Mouse (Mus musculus): ENCODE measurements around the gene Stat6. TPM values are rescaled to one million over a fixed set of nuclear protein-coding genes. Genes with fewer than 3 reads are reported as not detected.

Stat6 gene
- not detected in 2 replicates for polyA plus RNA-seq (2012; ENCODE audit: insufficient read depth, insufficient read length, low replicate concordance, missing spikeins)

- Histone ChIP-seq H3K4me1 (ENCODE audit: control insufficient read depth, insufficient read depth, low read length) (peaks cover 20% of the 10 kb centered on the region), H3K27ac (ENCODE audit: insufficient read depth, low read depth, low read length) (peak within 1 kb of the TSS; percentile 9), H3K4me3 (ENCODE audit: insufficient read depth, low read depth, low read length) (peak within 1 kb of the TSS; percentile 42)
- no peak for TF ChIP-seq CTCF (IDR thresholded peaks at IDR 0.05; ENCODE audit: insufficient read depth, low read depth, low read length)
- no peak for TF ChIP-seq POLR2A (IDR thresholded peaks at IDR 0.05; ENCODE audit: insufficient read depth, low read depth, low read length)
- 25% methylated on average over 37 of the region's 37 CpGs for WGBS
Measured at GRCm38 (mm10) chr10:127642772-127643552, at the start of gene Stat6. TSS of gene Stat6 (plus strand) at chr10:127642986.

- no peak for TF ChIP-seq CTCF (IDR thresholded peaks at IDR 0.05; ENCODE audit: insufficient read depth, low read depth, low read length)
- TF ChIP-seq POLR2A (IDR thresholded peaks at IDR 0.05; ENCODE audit: insufficient read depth, low read depth, low read length): no peak
- H3K4me1 ChIP-seq (ENCODE audit: control insufficient read depth, insufficient read depth, low read length): peaks cover 42% of the 10 kb centered on the region
- no peak overlapping the region for H3K27ac ChIP-seq (ENCODE audit: insufficient read depth, low read depth, low read length)
- 67% methylated on average over 8 of the region's 8 CpGs for WGBS
- H3K4me3 ChIP-seq (ENCODE audit: insufficient read depth, low read depth, low read length): no peak overlapping the region
Measured at GRCm38 (mm10) chr10:127594405-127594804, 48.4 kb upstream of the Stat6 start.

DNA sequence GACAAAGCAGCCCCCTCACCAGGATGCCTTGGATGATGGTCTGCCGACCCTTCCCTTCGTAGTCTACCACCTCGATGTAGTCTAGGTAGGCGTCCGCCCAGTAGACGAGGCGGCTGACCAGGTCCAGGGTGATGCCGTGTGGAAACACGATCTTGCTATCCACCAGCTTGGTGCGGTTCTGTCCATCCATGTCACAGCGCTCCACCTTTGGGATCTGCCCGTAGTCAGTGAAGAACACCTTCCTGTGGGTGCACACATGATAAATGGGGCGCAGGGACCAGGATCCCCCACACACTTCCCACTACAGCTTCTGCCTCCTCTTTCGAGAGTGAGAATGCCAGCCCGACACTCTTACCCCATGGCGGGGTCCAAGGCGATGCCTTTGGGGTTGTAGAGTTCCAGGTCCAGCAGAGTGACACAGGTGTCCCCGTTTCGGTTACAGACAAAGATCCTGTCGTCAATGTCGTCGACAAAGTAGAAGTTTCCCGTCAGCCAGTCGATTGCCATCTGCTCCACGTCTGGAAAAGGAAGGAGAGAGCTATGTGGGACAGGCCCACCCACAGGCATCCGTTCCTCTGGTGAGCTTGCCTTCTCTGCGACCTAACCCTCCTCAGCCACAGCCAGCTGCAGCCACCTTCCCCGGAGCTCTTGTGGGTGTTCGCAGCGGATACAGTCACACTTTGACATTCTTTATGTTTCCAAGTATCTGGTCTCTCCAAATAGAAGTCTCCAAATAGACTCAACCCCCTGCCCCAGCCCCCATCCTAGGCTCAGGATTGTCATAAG lies 47.7 kb upstream of the Stat6 start:
- Histone ChIP-seq H3K27ac (ENCODE audit: insufficient read depth, low read depth, low read length) (peak overlapping the region; percentile 44; the same call in 1 of the 2 replicates), H3K4me3 (ENCODE audit: insufficient read depth, low read depth, low read length) (no peak overlapping the region), H3K4me1 (ENCODE audit: control insufficient read depth, insufficient read depth, low read length) (peaks cover 48% of the 10 kb centered on the region)
- TF ChIP-seq POLR2A (IDR thresholded peaks at IDR 0.05; ENCODE audit: insufficient read depth, low read depth, low read length) (no peak), CTCF (IDR thresholded peaks at IDR 0.05; ENCODE audit: insufficient read depth, low read depth, low read length) (no peak)
- 76% methylated on average over 30 of the region's 30 CpGs for WGBS

DNA sequence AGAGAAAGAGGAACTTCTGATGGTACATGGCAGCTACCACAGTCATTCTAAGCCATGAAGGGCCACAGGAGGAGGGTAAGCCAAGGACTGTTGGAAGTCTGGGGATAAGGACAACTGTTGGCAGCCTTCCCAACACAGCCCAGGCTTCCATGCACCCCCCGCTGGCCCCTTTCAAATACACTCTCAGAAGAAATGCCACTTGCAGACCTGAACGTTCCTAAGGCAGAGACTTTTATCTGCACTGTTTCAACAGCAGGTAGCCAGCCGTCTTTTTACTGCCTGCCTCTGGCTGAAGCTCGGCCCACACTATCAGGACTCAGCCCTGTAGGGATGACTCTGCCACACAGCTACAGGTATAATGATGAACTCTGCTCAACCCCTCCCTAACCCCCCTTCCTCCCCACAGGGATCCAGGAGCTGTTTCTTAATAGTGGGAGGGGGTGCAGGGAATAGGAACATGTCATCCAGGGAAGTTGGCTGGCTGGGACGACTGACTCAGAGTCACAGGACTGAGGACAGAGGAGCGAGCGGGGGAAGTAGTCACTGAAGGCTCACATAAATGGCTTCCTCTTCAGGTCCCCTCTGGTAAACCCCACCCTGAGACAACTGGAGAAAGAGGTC lies 46.4 kb upstream of the Stat6 start:
- Histone ChIP-seq H3K27ac (ENCODE audit: insufficient read depth, low read depth, low read length) (peak overlapping the region; percentile 62), H3K4me1 (ENCODE audit: control insufficient read depth, insufficient read depth, low read length) (peaks cover 55% of the 10 kb centered on the region), H3K4me3 (ENCODE audit: insufficient read depth, low read depth, low read length) (no peak overlapping the region)
- TF ChIP-seq POLR2A (IDR thresholded peaks at IDR 0.05; ENCODE audit: insufficient read depth, low read depth, low read length): no peak
- TF ChIP-seq CTCF (IDR thresholded peaks at IDR 0.05; ENCODE audit: insufficient read depth, low read depth, low read length): no peak
- WGBS: 40% methylated on average over 7 of the region's 7 CpGs

GRCm38 (mm10) chr10:127597311-127597901 lies 45.4 kb upstream of the Stat6 start:
- TF ChIP-seq CTCF (IDR thresholded peaks at IDR 0.05; ENCODE audit: insufficient read depth, low read depth, low read length) (no peak), POLR2A (IDR thresholded peaks at IDR 0.05; ENCODE audit: insufficient read depth, low read depth, low read length) (no peak)
- Histone ChIP-seq H3K4me3 (ENCODE audit: insufficient read depth, low read depth, low read length) (no peak overlapping the region), H3K4me1 (ENCODE audit: control insufficient read depth, insufficient read depth, low read length) (peaks cover 50% of the 10 kb centered on the region), H3K27ac (ENCODE audit: insufficient read depth, low read depth, low read length) (peak overlapping the region; percentile 62)
- WGBS: 30% methylated on average over 5 of the region's 5 CpGs

DNA sequence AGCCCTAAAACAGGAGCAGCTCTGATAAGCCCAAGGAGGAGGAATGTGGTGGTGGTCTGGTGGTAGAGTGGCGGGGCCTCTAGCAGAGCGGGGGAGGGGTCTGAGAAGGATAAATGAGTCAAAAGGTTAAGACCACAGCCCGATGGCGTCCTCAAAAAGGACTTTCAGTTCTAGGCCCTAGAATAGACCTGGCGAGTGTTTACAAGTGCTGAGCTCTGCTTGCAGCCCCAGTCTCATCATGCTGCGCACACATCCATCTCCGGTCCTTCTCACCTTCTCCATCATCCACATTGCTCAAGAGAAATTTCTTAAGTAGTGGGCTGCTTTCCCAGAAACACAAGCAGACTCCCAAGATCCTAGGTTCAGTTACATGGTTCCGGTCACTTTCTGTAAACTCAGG lies 44.2 kb upstream of the Stat6 start:
- Histone ChIP-seq H3K4me1 (ENCODE audit: control insufficient read depth, insufficient read depth, low read length) (peaks cover 53% of the 10 kb centered on the region), H3K27ac (ENCODE audit: insufficient read depth, low read depth, low read length) (no peak overlapping the region), H3K4me3 (ENCODE audit: insufficient read depth, low read depth, low read length) (no peak overlapping the region)
- WGBS: 79% methylated on average over 8 of the region's 8 CpGs
- no peak for TF ChIP-seq CTCF (IDR thresholded peaks at IDR 0.05; ENCODE audit: insufficient read depth, low read depth, low read length)
- TF ChIP-seq POLR2A (IDR thresholded peaks at IDR 0.05; ENCODE audit: insufficient read depth, low read depth, low read length): no peak

GRCm38 (mm10) chr10:127599252-127599651 lies 43.5 kb upstream of the Stat6 start:
- peak overlapping the region; percentile 59 for H3K27ac ChIP-seq (ENCODE audit: insufficient read depth, low read depth, low read length)

DNA sequence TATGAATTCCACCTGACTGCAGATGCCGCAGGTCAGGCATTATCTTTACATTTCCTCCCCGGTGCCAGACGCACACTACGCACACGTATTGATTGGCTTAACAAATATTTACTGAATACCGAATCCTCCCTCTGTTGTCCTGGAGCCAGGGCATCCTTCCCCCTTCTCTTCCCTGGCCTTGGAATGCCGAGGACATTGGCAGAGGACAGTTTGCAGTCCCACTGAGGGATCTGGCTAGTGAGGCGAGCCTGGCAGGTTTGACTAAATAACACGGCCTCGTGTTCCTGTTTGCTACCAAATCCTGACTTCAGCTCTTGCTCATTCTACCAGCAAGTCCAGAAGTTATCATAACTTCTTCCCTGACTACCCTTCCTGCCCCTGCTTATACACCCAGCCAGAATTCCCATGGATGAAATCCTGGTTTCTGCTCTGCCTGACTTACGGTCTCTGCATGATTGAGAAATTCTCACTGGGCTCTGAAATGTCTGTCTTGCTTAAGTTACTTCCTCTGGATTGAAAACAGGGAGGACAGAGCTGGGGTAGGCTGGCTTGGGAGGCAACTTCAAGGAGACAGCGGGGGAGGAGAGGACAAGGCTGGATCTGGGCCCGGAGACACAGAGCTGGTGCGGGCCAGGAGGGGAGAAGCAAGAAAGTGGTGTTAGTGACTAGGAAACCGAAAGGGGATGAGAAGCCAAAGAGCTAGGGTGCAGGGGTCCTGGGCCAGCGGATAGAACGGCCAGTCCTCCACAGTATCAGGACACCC lies 42.8 kb upstream of the Stat6 start:
- Histone ChIP-seq H3K27ac (ENCODE audit: insufficient read depth, low read depth, low read length) (peak overlapping the region; percentile 59), H3K4me1 (ENCODE audit: control insufficient read depth, insufficient read depth, low read length) (peaks cover 58% of the 10 kb centered on the region), H3K4me3 (ENCODE audit: insufficient read depth, low read depth, low read length) (no peak overlapping the region)
- no peak for TF ChIP-seq CTCF (IDR thresholded peaks at IDR 0.05; ENCODE audit: insufficient read depth, low read depth, low read length)
- no peak for TF ChIP-seq POLR2A (IDR thresholded peaks at IDR 0.05; ENCODE audit: insufficient read depth, low read depth, low read length)
- 62% methylated on average over 17 of the region's 17 CpGs for WGBS

More at GRCm38 (mm10) chr10:127599252-127599651, 43.5 kb upstream of the Stat6 start:
- Histone ChIP-seq H3K4me3 (ENCODE audit: insufficient read depth, low read depth, low read length) (no peak overlapping the region), H3K4me1 (ENCODE audit: control insufficient read depth, insufficient read depth, low read length) (peaks cover 59% of the 10 kb centered on the region)
- WGBS: 88% methylated on average over 11 of the region's 11 CpGs
- TF ChIP-seq POLR2A (IDR thresholded peaks at IDR 0.05; ENCODE audit: insufficient read depth, low read depth, low read length): no peak
- TF ChIP-seq CTCF (IDR thresholded peaks at IDR 0.05; ENCODE audit: insufficient read depth, low read depth, low read length): no peak
